Mouse (Mus musculus): ENCODE measurements around the gene Igf1r.

DNA sequence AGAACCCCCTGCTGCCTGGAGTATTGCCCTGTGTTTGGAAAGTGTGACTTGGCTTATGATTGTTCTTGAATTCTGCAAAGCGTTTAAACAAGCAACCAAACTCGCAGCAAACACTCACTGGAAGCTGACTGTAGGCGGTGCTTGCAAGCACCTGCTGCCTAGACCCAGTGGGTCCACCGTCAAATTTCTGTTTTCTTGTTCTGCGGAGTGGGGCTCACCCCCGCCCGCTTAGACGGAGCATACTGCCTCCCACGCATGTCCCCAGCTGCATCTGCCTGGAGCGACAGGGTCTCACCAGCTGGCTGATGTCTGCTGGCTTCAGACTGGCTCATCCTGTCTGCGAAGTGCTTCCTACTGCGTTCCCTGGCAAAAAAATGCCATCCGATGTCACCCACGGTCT is 311.9 kb downstream of the Igf1r start:
- TF ChIP-seq ZNF384 (IDR thresholded peaks at IDR 0.05; ENCODE audit: low read depth, low read length) (no peak), HCFC1 (IDR thresholded peaks at IDR 0.05; ENCODE audit: borderline replicate concordance, insufficient read depth, low read length) (no peak)
